Mouse (Mus musculus) T-cell, adult 2 months (primary cell): Measurements from ENCODE around the gene Mmadhc.

Experiments used
- DNase-seq: peaks from one replicate; pipeline ENCODE4 v3.0.0; 2022; ENCODE audit warnings: low spot score

Gene Mmadhc

DNA sequence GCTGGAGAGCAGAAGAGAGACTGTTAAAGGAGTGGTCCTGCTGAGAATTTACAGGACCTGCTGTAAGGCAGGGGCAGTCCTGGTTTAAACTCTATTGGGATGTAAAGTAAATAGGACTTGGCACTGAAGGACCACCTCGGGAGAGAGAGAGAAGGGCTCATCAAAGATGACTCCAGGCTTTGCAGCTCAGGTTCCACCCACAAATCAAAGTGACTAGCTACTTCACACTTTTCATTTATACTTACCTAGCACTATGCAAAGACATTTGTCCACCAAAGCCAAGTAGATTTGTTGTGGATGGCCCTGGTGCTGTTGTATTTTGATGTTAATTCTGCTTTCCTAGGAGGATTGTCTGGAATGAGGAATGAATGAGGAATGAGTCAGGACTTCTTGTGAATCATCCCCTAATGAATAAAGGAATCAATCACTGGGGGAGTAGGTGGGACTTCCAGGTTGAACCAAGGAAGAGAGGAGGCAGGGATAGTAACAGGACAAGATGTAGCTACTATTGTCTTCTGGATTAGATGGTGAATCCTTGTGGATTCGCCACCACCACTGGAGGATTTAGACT lies 31.3 kb downstream of the Mmadhc start:
- no peak for DNase-seq

DNA sequence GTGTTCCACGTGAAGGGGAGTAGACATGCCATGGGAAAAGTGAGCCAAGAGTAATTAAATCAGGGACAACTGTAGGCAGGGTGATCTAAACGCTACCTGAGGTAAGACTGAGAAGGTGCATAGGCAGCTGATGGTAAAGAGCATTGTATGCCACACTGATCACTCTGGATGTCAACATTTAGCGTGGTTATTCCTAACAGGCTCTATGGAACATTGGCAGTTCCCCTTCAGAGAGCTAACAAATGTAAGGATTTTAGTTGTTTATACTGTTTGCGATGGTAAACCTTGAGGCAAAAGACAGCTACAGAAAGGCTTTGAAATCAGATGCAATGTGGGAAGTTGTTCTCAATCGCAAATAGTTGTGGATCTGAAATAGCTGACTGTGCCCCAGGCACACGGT lies 32.5 kb downstream of the Mmadhc start:
- DNase-seq, result no peak

DNA sequence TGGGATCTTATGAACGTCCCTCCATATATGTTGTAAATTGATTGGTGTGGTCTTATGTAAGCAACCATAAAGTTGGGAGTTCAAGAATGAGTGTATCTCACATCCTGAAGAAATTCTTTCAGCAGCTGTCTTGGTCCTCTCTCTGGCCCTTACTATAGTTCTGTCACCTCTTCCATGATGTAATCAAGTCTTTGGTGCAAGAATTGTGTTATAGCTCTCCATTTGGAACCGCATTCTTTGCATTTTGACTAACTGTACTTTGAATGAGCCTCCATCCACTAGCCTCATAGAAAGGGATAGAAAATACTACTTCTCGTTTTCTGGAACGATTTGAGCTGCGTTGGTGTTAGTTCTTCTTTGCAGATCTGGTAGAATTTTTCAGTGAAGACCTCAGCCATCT lies 41.6 kb downstream of the Mmadhc start:
- DNase-seq, result no peak

DNA sequence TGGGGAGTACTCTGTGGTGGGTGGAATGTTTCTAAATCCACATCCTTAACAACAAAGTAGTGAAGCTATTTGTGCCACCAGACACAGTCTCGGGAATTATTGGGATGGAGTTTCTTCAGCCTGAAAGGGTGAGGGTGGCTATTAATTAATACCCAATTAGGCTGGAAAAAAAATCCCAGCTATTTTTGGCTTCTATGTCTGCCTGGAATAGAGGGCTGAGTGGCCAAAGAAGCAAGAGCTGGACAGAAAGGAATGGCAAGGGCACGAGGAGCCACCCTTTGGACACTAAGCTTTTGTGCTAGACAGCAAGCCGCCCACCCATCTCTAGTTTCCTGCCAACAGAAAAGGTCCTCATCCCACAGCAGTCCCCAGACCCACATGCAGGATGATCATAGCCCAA lies 48.0 kb downstream of the Mmadhc start:
- DNase-seq, result no peak

DNA sequence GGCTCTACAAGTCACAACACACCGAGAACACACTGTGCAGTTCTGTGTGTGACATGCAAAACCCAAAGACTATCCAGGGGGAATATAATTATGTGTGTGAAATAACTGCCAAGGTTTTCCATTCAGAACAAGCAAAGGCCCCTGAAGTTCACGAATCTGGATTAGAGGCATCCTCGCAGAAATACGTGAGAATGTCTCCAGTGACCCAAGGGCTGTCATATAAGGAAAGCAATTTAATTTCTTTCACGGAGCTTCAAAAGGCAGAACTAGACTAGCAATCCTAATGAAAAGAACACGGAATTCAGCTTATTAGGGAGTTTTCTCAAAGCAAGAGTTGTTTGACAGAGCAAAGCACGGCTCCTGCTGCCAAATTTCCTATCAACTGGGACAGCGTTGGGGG lies 63.1 kb downstream of the Mmadhc start:
- no peak for DNase-seq
